Mouse (Mus musculus): ENCODE results near the gene Mybph. TPM values are rescaled to one million over a fixed set of nuclear protein-coding genes. Genes with fewer than 3 reads are reported as not detected.

Gene Mybph
- total RNA-seq, 2 experiments from 2014 or later, result 0.17 to 0.19 TPM

DNA sequence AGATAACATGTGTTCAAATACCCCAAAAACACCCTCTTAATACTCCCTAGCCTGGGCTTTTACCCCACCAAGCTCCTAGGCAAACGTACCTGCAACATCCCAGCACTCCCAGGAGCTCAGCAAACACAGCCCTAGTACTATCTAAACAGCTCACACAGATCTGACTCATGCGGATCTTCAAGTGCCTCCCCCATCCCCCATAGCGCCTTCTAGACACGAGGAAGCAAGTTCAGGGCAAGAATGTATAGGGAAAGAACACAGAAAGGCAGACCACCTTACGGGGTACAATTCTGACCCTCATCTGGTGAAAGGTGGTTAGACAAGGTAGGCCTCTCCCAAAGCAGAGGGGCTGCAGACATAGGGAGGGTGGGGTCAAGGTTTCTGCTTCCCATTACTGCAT is 12.8 kb downstream of the Mybph start:
- no peak for DNase-seq (ENCODE audit: extremely low spot score in 1 of 2, low spot score in 1 of 2)

DNA sequence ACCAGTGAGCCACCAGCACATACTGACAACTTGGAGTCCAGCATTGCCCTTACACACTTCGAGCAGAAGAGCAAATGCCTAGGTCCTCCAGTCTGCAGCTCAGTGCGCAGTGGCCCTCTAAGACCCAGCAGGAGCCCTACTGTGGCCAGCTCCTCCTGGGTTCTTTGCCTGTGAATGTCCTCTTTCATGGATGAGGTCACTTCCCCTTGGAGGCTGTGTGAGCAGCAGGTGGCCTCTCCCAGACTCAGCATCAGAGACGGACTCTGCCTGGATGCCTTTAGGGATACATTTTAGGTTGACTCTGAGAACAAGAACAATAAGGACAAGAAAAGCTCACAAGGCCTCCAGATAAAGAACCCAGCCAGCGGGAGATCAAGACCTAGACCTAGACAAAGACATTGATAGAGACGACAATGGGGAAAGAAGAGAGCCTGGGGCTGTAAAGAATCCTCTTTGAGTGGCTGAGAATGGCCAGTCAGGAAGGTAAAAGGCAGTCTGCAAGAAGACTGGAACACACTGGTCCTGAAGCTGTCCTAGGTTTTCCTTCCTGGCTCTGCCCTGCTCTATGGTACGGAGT is 17.0 kb downstream of the Mybph start:
- DNase-seq (ENCODE audit: extremely low spot score in 1 of 2, low spot score in 1 of 2), result no peak

DNA sequence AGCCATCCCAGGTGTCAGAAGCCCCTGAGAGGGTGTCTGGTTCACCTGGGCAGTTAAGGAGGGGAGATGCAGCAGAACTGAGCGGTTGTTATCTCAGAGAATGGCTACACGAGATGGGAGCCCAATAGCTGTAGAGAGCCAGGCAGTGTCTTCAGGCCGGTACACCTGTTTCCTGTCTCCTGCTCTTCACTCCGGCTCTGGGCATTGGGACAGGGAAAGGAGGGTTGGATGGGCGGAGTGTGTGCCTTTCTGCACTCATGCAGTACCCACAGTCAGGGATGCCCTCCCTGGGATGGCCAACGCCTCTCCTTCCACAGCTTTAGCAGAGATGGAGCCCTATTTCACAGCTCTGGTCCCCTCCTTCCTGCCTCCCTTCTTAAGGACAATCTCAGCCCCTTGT is 17.8 kb downstream of the Mybph start:
- no peak for DNase-seq (ENCODE audit: extremely low spot score in 1 of 2, low spot score in 1 of 2)

DNA sequence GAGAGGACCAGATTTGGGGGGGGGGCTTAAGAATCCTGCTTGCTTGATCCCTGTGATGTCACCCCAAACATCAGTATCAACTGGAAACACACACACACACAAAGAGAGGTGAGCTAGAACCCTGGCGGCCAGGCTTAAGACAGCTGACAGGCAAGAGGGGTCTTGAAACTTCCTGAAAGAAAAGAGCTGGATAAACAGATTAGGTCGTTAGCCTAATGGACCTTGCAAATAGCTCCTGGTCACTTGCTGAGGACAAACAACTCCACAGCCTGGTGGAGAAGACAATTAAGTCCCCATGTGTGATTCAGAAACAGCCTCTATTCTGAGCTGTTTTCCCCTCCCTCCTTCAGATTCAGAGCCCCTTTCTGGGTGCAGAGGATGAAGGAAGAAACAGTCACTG is 18.4 kb downstream of the Mybph start:
- no peak for DNase-seq (ENCODE audit: extremely low spot score in 1 of 2, low spot score in 1 of 2)

DNA sequence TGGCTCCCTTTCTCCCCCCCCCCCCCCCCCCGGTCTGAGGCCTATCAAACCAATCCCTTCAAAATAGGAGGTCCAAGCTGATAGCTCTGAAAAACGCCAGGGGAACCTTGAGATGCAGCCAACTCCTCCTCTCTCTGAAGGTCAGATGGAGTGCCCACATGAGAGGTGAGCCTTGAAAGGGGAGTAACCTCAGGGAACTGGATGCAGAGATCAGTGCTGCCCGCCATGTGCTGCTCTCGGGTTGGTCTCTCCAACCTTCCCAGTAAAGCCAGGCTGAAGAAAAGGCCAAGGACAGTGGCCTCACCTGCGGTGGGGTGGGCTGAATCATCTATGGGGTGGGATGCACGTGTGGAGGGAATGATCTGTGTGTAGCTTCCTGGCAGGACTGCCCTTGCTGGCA is 19.1 kb downstream of the Mybph start:
- DNase-seq (ENCODE audit: extremely low spot score in 1 of 2, low spot score in 1 of 2), result no peak

GRCm38 (mm10) chr1:134213405-134213804 is 20.2 kb downstream of the Mybph start:
- no peak for DNase-seq (ENCODE audit: extremely low spot score in 1 of 2, low spot score in 1 of 2)

GRCm38 (mm10) chr1:134215059-134215458 is 21.8 kb downstream of the Mybph start:
- no peak for DNase-seq (ENCODE audit: extremely low spot score in 1 of 2, low spot score in 1 of 2)

DNA sequence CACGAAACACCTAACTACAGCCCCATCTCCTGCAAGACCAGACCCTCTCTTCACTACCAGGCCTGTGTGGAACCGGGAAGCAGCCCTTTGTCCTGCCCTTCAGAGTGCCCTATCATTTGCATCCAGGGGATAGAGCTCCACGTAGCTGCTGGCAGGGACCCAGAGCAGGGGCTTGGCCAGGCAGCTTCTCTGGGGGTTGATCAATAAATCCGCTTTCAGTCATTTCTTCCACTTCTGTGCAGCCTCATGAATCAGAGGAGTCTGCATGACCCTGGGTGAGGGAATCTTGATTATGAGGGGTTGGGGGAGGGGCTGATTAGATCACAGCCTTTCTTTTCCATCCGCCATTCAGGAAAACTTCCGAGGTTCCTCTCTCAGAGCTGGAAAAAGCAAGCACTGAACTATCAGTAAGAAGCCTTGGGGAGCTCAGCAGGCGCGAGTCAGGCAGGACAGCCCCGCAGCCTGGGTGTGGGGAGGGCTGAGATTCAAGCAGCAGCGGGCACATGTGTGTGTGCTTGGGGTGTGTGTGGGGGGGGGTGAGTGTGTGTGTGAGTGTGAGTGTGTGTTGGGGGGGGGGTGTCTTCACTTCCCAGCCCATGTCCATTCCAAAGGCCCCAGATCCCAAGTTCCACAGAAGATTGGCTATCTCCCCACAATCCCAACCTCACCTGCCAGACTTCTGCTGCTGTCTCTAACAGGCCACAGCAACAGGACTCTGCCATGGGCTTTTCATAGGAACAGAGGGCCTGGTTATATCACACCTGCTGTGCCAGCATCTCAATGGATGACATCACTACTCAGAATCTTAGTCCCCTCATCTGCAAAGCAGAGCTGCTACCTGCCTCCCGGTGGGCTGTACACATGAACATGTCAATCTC is 22.7 kb downstream of the Mybph start:
- DNase-seq (ENCODE audit: extremely low spot score in 1 of 2, low spot score in 1 of 2), result no peak

DNA sequence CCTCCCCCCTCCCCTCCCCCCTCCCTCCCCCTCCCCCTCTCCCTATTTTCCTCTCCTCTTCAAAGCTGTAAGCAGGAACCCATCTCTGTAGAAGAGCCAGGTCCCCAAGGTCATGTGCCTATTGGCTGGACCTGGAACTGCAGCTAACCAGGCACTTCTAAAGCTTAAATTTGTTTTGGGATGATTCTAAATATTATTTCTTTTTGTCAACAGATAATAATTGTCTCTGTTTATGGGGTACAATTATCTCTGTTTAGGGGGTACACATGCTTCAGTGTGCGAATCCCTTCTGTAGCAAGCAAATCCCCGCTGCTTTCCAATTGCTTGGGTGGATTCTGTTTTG is 23.4 kb downstream of the Mybph start:
- no peak for DNase-seq (ENCODE audit: extremely low spot score in 1 of 2, low spot score in 1 of 2)

- no peak for DNase-seq (ENCODE audit: extremely low spot score in 1 of 2, low spot score in 1 of 2)
Measured at GRCm38 (mm10) chr1:134217028-134217481, 23.8 kb downstream of the Mybph start.

DNA sequence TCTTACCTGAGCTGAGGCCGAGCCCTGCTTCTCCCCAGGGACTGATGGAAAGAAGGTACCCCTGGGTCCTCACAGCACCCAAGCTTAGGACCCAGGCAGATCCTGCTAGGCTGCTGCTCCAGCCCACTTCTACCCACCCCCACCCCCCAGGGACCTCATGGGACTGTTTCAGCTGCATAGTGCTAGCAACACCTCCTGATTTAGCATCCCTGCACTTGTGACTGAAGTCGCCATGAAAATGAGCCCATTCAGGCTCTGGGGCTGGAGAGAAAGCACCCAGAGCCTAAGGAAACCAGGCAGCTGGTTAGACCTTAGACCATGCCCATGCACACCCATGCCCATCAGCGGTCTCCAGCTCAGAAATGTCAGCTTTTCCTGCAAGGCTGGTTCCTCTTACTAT is 24.7 kb downstream of the Mybph start:
- DNase-seq (ENCODE audit: extremely low spot score in 1 of 2, low spot score in 1 of 2), result no peak

- no peak for DNase-seq (ENCODE audit: extremely low spot score in 1 of 2, low spot score in 1 of 2)
Measured at GRCm38 (mm10) chr1:134219608-134220007, 26.4 kb downstream of the Mybph start.

DNA sequence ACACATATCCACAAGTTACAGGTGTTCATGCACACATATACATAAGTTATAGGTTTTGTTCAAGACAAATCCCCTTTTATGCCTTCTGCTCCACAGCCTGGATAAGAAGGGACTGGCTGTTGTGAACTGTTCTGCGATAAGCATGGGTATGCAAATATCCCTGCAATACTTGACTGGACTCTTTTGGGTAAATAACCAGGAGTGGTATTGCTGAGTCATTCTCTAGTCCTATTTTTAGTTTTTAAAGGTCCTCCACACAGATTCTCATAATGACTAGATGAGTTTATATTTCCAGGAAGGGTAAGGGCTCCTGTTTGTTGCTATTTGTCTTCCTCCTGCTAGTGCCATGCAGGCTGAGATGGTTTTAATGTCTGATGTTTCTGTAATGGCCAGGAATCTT is 27.9 kb downstream of the Mybph start:
- DNase-seq (ENCODE audit: extremely low spot score in 1 of 2, low spot score in 1 of 2), result no peak

DNA sequence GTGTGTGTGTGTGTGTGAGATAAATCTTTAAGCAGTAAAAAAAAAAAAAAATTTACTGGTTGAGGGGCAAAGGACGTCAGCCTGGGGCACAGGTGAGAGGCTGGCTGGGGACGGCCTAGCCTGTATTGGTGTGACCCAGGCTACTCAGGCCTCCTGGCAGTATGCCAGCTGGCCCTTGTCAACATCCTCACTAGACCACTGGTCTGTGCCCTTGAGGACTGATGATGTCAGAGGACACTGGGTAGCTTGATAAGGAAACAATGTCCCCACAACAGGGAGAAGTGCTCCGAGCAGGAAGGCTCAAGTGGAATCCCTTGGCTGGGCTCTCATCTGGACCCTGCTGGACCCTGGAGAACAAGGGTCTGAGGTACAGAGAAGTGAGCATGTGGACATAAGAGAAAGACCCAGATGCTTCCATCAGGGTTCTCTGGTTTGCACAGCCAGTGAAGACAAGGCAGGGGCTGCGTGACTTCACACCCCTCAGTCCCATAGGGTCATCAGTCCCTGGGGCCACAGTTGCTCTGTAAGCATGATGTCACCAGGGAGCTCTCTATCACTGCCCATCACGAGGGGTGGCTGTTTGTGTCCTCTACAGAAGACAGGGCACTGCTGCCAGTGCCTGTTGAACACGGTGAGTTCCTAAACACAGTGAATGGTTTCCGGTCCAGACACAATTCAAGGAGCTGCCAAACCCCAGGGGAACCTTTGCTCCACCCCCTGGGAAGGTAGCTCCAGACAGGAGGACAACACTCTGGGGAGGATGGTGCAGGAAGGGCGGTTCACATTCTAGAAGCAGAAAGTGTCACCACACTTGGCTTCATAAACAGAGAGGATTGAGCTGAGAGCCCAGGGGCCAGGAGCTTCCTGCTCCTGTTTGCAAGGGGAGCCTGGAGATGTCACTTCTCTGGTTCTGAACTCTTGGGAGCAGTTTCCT is 29.1 kb downstream of the Mybph start:
- DNase-seq (ENCODE audit: extremely low spot score in 1 of 2, low spot score in 1 of 2), result no peak

DNA sequence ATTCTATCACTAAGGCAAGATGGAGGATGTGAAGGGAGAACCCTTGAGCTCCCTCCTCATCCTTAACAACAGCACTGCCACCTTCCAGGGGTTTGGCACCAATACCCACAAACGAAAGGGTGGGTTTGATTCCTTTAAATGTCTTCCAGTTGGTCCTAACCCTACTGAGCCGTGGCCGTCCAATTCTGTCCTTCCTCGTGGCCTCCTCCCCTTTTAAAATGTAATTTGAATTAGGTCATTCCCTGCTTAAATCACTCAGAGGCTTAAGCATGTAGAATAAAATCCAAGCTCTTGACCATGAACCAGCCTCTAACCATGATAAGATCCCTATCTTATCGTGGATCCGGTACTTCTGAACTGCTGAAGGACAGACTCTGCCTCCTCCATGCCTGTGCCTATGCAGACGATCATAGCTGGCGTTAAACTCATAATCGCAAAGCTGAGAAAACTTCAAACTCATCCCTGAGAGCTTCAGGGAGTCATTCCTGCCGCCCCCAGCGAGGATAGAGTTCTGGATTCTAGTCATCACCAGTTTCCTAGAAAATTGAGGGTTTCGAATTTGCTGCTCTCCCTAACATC is 31.5 kb downstream of the Mybph start:
- DNase-seq (ENCODE audit: extremely low spot score in 1 of 2, low spot score in 1 of 2), result no peak

DNA sequence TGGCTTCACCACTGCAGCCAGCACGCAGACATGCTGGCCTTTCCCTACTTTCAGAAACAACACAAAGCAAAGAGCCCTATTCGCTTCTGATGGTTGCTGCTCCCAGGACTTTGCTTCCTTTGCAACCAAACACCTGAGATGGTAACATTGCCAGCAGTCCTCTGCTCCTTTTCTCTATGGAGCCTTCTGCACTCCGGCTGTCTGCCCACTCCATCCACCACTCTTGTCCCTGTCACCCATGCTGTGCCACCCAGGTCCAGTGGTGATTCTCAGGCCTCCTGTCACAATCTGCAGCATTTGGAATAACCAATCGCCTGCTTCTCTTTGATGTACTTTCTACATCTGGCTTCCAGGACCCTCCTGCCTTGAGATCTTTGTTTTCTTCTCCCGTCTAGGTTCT is 32.1 kb downstream of the Mybph start:
- DNase-seq (ENCODE audit: extremely low spot score in 1 of 2, low spot score in 1 of 2), result no peak

DNA sequence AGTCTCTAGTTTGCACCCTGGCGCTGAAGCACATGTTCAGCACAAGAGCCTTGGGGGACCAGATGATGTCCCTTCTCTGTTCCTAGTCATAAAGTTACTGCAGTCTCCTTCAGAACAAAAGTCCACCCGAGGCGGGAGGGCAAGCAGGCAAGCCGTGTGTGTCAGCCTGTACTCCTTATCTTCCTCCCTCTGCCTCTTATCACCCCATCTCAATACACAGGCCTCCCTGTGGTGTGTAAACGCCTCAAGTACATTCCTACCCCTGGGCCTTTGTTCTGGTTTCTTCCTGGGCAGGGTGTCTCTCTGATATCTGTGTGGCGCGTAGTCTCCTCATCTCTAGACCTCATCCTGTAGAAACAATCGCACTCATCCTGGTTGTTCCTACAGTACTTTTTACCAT is 33.5 kb downstream of the Mybph start:
- DNase-seq (ENCODE audit: extremely low spot score in 1 of 2, low spot score in 1 of 2), result no peak

GRCm38 (mm10) chr1:134229806-134230575 is 36.7 kb downstream of the Mybph start:
- DNase-seq (ENCODE audit: extremely low spot score in 1 of 2, low spot score in 1 of 2), result no peak

- no peak for DNase-seq (ENCODE audit: extremely low spot score in 1 of 2, low spot score in 1 of 2)
Measured at GRCm38 (mm10) chr1:134230638-134231228, 37.5 kb downstream of the Mybph start.

DNA sequence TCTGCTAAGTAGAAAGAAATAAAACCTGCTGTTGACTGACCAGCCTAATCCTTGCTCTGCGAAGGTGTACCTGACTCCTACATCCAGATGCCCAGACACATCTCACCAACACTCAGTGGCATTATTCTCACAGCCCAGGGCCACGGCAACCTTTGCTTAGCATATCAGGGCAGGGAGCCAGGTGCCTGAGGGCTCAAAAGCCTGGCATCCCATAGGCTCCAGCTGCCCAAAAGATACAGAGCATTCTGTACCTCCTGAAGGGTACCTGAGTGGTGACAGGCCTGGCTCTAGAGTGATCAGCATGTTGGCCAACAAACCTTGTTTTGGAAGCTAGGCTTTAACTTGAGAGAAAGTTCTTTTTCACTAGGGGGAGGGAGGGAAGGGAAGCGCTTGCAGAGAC is 38.0 kb downstream of the Mybph start:
- DNase-seq (ENCODE audit: extremely low spot score in 1 of 2, low spot score in 1 of 2), result no peak

Data from layer of hippocampus, postnatal 25 days (tissue).